Mouse (Mus musculus): ENCODE data around the gene Fgd2.

- TF ChIP-seq CTCF (IDR thresholded peaks at IDR 0.05; ENCODE audit: insufficient read depth, low read depth, low read length) (no peak), POLR2A (IDR thresholded peaks at IDR 0.05; ENCODE audit: insufficient read depth, low read depth, low read length) (no peak)
These were observed 41.1 kb downstream of the Fgd2 start for GRCm38 (mm10) chr17:29401741-29402268.
